Mouse (Mus musculus) induced T-regulatory cell, adult 2 months (primary cell): Measurements from ENCODE around the gene Mthfd2l.

ENCODE experiments used
- DNase-seq: peaks from one replicate; pipeline ENCODE4 v3.0.0-alpha.2; 2012; ENCODE audit warnings: low read depth

Mthfd2l gene

DNA sequence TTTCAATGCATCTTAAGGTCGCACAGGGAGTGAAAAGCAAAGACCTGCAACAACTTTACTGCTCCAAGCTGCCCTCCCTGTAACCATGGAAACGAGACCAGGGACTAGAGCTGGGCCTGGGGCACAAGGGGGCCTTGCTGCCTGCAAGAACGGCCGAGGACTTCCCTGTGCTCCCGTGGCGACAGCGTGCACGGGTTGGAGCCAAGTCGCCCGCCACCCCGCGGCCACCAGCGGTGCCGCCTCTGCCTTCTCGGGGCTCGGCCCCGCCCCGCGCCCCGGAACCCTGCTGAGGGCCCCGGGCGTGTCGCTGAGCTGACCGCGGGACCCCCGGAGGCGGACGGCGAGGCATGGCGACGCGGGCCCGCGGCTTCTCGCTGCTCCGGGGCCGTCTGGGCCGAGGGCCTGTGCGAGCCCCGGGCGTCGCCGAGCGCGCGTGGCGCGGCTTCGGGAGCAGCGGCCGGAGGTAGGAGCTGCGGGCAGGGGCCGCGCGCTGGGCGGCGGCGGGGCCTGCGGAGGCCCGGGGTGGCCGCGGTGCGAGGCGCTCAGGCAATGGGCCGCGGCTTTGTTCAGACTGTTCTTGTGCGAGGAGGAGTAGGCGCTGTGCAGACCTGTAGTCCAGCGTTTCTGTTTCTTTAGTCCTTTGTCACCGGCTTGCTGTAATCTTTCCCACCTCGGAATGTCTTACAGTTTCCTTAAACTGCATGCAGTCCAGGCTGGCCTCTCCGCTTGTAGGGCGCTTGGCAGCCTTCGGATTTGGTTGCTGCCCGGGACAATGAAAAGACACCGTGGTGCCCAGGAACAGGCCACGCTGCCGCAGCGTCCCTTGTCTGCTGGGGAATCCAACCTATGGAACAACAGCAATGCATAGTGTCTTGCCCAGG lies at the start of gene Mthfd2l:
Mthfd2l (plus strand) TSS at position 147 of the 881 bp plus-strand sequence.
- peak; percentile 82 for DNase-seq

GRCm38 (mm10) chr5:90881682-90882081 lies 49.2 kb upstream of the Mthfd2l start:
- peak; percentile 12 for DNase-seq

DNA sequence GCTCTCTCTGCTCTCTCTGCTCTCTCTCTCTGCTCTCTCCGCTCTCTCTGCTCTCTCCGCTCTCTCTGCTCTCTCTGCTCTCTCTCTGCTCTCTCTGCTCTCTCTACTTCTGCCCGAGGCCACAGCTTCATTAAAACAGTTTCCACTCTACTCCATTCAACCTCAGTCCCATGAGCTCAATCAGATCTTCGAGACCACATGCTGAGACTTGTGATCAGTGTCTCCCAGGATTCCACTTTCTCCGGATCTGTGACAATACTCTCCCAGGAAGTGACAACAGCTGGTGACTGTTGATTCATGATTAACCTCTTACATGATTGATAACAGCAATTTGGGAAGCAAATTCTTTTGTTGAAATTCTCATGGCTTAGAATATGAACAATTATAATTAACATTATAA lies 48.8 kb upstream of the Mthfd2l start:
- DNase-seq: no peak

- DNase-seq: no peak
Observed at GRCm38 (mm10) chr5:90884628-90885242, 46.2 kb upstream of the Mthfd2l start.

GRCm38 (mm10) chr5:90888661-90889060 lies 42.3 kb upstream of the Mthfd2l start:
- DNase-seq: no peak

GRCm38 (mm10) chr5:90890519-90891463 lies 40.1 kb upstream of the Mthfd2l start, which contains the start of gene Cxcl1:
Gene Cxcl1, plus strand, starts transcription at chr5:90891241.
- no peak for DNase-seq

DNA sequence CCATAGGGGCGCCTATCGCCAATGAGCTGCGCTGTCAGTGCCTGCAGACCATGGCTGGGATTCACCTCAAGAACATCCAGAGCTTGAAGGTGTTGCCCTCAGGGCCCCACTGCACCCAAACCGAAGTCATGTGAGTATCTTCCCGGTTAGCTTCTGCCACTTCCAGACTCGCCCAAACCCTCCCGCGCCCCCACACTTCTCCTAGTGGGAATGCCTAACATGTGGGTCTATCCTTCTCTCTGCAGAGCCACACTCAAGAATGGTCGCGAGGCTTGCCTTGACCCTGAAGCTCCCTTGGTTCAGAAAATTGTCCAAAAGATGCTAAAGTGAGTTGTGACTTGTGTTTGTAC lies 39.5 kb upstream of the Mthfd2l start:
- no peak for DNase-seq

DNA sequence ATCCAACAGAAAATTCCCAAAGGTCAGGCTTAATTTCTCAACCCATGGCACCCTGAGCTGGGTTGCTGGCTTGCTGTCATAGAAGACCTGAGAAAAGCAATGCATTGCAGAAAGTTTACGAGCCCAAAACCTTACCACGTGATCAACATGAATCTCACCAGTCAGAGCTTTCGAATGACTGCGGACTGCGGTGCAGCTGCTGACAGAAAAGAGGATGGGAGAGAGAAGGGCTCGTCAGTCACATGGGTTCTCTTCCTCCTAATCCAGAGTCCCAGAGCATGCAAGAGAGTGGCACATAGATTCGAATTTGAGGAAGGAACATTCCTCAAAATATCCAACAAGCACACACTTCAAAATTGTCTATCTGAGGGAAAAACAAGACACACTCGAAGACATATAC lies 36.7 kb upstream of the Mthfd2l start:
- no peak for DNase-seq

DNA sequence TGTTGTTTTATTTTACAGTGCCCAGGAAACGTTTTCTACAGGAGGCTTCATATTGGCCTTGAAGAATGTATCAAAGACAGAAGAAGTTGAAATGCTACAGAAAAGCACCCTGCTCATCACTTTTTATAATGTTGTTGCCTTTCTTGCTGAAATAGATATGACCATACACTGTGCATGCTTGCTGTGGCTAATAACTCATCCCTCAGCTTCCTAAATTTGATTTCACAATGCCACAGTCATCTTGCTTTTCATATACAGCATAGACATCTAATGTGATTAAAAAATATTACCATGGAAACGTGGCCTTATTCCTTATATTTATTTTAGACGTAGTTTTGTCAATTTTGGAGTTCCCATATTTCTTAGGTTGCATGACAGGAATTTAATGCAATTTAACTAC lies 33.5 kb upstream of the Mthfd2l start:
- no peak for DNase-seq

GRCm38 (mm10) chr5:90899308-90899707 lies 31.6 kb upstream of the Mthfd2l start:
- DNase-seq: no peak

DNA sequence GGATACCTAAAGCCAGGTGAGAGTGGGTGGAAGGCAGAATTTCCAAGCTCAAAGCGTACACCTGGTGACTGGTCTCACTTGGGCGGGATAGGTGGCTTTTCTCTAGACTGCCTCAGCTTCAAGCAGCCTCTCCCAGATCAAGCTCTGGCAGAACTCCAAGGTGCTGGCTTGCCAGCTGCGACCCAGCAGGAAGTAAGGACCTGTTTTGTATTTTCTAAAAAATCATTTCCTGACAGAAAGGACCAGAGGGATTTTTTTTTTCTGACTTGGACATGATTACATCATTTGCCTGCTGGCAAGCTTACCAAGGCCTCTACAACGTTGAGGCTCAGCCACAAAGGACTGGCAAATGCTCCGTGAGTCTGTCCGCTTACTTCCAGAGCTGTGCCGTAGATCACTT lies 30.8 kb upstream of the Mthfd2l start:
- DNase-seq: no peak

- no peak for DNase-seq
Observed at GRCm38 (mm10) chr5:90900688-90901087, 30.2 kb upstream of the Mthfd2l start.

GRCm38 (mm10) chr5:90902380-90903260 lies 28.3 kb upstream of the Mthfd2l start:
- DNase-seq: peak; percentile 27

DNA sequence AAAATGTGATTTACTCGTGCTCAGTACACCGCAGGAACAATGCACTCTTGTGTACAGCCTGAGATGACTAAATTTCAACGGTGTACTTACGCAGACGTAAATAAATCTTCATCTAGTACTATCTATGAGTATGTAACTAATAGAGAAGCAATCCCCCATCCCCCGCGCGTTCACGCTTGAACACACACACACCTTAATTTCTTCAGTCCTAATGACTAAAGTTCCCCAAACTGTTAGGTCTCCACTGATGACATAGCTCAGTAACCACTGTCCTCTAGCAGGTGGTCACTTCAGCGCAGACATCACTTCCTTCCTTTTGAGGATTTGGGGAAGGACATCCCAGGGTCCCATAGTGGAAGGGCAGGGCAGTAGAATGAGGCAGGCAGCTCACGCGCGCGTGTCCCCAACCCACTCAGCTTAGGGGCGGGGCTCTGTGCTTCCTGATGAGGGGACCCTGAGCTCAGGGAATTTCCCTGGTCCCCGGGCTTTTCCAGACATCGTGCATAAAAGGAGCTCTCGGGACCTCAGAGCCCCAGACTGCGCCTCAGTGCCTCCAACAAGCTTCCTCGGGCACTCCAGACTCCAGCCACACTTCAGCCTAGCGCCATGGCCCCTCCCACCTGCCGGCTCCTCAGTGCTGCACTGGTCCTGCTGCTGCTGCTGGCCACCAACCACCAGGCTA lies 27.4 kb upstream of the Mthfd2l start, which contains the start of gene Cxcl2:
Cxcl2 (plus strand) TSS at position 533 of the 682 bp plus-strand sequence.
- DNase-seq: peak; percentile 19

DNA sequence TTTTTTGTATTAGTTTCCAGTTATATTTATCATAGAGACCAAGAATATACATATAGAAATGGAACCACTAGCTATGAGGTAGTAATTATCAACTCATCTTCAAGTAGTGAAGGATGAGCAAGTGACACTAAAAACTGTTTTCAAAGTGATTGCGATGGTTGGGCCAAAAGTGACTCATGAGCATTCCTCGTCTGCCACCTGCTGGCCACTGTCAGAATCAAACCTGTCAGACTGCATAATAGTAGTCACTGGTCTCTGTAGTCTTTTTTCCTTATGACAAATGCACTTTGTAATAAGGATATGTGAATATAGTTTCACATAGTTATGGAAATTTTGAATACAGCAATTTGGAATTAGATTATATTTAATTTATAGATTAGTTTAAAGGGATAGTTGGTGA lies 21.9 kb upstream of the Mthfd2l start:
- DNase-seq: peak; percentile 79

DNA sequence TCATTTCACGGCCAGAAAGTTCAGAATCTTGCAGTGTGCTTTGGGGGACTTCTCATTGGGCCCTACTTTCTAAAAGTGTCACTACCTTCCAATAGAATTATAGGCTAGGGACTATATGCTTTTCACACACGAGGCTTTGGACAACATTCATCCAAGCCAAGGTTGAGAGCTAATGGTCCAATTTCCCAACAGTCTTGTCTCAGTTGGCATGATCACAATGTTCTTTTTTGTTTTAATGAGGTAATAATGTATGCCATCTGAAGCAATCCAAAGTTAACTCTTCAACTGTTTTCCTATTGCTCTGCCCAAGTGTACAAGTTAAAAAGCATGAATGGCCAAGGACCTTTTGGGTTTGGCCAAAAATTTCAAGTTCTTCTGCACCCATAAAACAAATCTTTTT lies 11.4 kb upstream of the Mthfd2l start:
- DNase-seq: no peak

- no peak for DNase-seq
Observed at GRCm38 (mm10) chr5:90922958-90923357, 8.0 kb upstream of the Mthfd2l start.

- no peak for DNase-seq
Observed at GRCm38 (mm10) chr5:90930546-90930945, 371 bp upstream of the Mthfd2l start.

GRCm38 (mm10) chr5:90931911-90932310 lies 994 bp downstream of the Mthfd2l start:
- DNase-seq: no peak

DNA sequence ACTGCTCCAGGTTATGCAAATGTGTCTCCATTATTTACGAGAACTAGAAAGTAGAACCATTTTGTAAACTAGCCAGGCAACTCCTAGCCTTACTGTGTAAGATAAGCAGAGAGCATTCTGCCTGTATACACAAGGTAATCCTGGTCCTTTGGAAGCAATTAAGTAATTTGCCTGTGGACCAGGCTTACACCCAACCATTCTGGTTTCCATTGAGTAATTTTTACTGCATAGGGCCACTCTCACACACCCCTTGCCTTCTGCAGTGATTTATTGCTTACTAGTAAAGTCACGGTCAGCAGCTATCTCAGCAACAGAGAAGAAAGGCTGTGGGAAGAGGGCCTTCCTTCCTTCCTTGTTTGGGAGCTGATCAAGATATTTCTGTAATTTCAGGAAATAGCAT lies 5.8 kb downstream of the Mthfd2l start:
- DNase-seq: no peak

GRCm38 (mm10) chr5:90945453-90945852 lies 14.5 kb downstream of the Mthfd2l start:
- DNase-seq: no peak
